Mouse (Mus musculus) limb, embryonic 12.5 days (tissue): Measurements from ENCODE around the gene Iqch. TPM values are rescaled to one million over a fixed set of nuclear protein-coding genes. Genes with fewer than 3 reads are reported as not detected.
"Not testable (repeated sequence)": the region's sequence is repeated elsewhere in the genome, so short reads cannot be mapped to it uniquely, and the experiment has no call there.

Experiments
- ATAC-seq: fragments of 200-750 bp; cut with Nextera tagmentation; 2 replicates; pipeline ENCODE4 v1.8.0; 2017; ENCODE audit warnings: low read depth, moderate TSS enrichment; ENCODE audit not compliant: insufficient number of reproducible peaks, insufficient read depth, low FRiP score, low TSS enrichment
- H3K27ac ChIP-seq: fragments of 300-500 bp; sonication (generic); 2 replicates; pipeline ENCODE4 v1.5.1; 2016; ENCODE audit warnings: mild to moderate bottlenecking, moderate library complexity
- H3K27me3 ChIP-seq: fragments of 300-500 bp; sonication (generic); 2 replicates; pipeline ENCODE4 v1.6.1; 2016; ENCODE audit warnings: mild to moderate bottlenecking, moderate library complexity
- H3K36me3 ChIP-seq: fragments of 300-500 bp; sonication (generic); 2 replicates; pipeline ENCODE4 v1.6.1; 2016; ENCODE audit warnings: mild to moderate bottlenecking, moderate library complexity
- H3K4me1 ChIP-seq: fragments of 300-500 bp; sonication (generic); replicated peaks from 2 replicates; pipeline ENCODE4 v1.6.1; 2016
- H3K4me2 ChIP-seq: fragments of 300-500 bp; sonication (generic); 2 replicates; pipeline ENCODE4 v1.6.1; 2016; ENCODE audit warnings: mild to moderate bottlenecking, moderate library complexity
- H3K4me3 ChIP-seq: fragments of 300-500 bp; sonication (generic); replicated peaks from 2 replicates; pipeline ENCODE4 v1.5.1; 2016; ENCODE audit warnings: mild to moderate bottlenecking
- H3K9ac ChIP-seq: fragments of 300-500 bp; sonication (generic); replicated peaks from 2 replicates; pipeline ENCODE4 v1.6.1; 2016; ENCODE audit warnings: mild to moderate bottlenecking, moderate library complexity
- H3K9me3 ChIP-seq: fragments of 300-500 bp; sonication (generic); 2 replicates; pipeline ENCODE4 v1.6.1; 2016; ENCODE audit warnings: mild to moderate bottlenecking, moderate library complexity
- WGBS: fragments of 180-500 bp; shearing (Covaris S2); methylation state at CpG from one replicate; pipeline ENCODE4 v1.1.7; 2016; 5-methylcytosine and 5-hydroxymethylcytosine counted together
- polyA plus RNA-seq: library from polyadenylated mRNA; unstranded; fragments of >200 nt; fragmentation: Nextera tagmentation; extraction: Ambion mirVana; gene quantifications from 2 replicates; pipeline ENCODE4 v1.2.1, GENCODE M21; 2016

Iqch gene
- polyA plus RNA-seq, 1 experiment from 2014 or later = 0.34 TPM

- H3K4me2 ChIP-seq = no peak overlapping the region
- no peaks in the 10 kb centered on the region for H3K4me1 ChIP-seq
- no peaks in the 10 kb centered on the region for H3K27me3 ChIP-seq
- WGBS = 88% methylated on average over 8 of the region's 8 CpGs
- no peaks in the 10 kb centered on the region for H3K9me3 ChIP-seq
- no peak overlapping the region for H3K4me3 ChIP-seq
- H3K9ac ChIP-seq = no peak overlapping the region
- no peaks in the 10 kb centered on the region for H3K36me3 ChIP-seq
- no peak for ATAC-seq
- no peak overlapping the region for H3K27ac ChIP-seq
Observed at GRCm38 (mm10) chr9:63556933-63557332, 45.4 kb downstream of the Iqch start.

- H3K4me2 ChIP-seq = no peak overlapping the region
- no peaks in the 10 kb centered on the region for H3K9me3 ChIP-seq
- no peak for ATAC-seq
- no peaks in the 10 kb centered on the region for H3K36me3 ChIP-seq
- H3K4me3 ChIP-seq = no peak overlapping the region
- no peak overlapping the region for H3K9ac ChIP-seq
- no peak overlapping the region for H3K27ac ChIP-seq
- WGBS = 67% methylated on average over 1 of the region's 1 CpGs
- no peaks in the 10 kb centered on the region for H3K4me1 ChIP-seq
- H3K27me3 ChIP-seq = no peaks in the 10 kb centered on the region
Observed at GRCm38 (mm10) chr9:63556316-63556715, 46.0 kb downstream of the Iqch start.

GRCm38 (mm10) chr9:63555460-63555990 is 46.8 kb downstream of the Iqch start:
- no peak for ATAC-seq
- H3K27ac ChIP-seq = no peak overlapping the region
- WGBS = 61% methylated on average over 3 of the region's 3 CpGs
- no peak overlapping the region for H3K4me3 ChIP-seq
- H3K36me3 ChIP-seq = no peaks in the 10 kb centered on the region
- no peaks in the 10 kb centered on the region for H3K27me3 ChIP-seq
- H3K4me2 ChIP-seq = no peak overlapping the region
- no peaks in the 10 kb centered on the region for H3K9me3 ChIP-seq
- H3K4me1 ChIP-seq = no peaks in the 10 kb centered on the region
- H3K9ac ChIP-seq = no peak overlapping the region

- H3K4me1 ChIP-seq = no peaks in the 10 kb centered on the region
- H3K4me2 ChIP-seq = no peak overlapping the region
- H3K27ac ChIP-seq = no peak overlapping the region
- H3K9me3 ChIP-seq = no peaks in the 10 kb centered on the region
- no peak for ATAC-seq
- no peaks in the 10 kb centered on the region; the same call in 1 of the 2 replicates for H3K27me3 ChIP-seq
- 81% methylated on average over 3 of the region's 3 CpGs for WGBS
- no peak overlapping the region for H3K9ac ChIP-seq
- H3K36me3 ChIP-seq = no peaks in the 10 kb centered on the region
- H3K4me3 ChIP-seq = no peak overlapping the region
Observed at GRCm38 (mm10) chr9:63553628-63554027, 48.7 kb downstream of the Iqch start.

GRCm38 (mm10) chr9:63550701-63551100 is 51.6 kb downstream of the Iqch start:
- H3K27ac ChIP-seq, H3K36me3 ChIP-seq, H3K27me3 ChIP-seq, H3K4me2 ChIP-seq, H3K4me1 ChIP-seq, H3K4me3 ChIP-seq, ATAC-seq, H3K9ac ChIP-seq, H3K9me3 ChIP-seq: not testable (repeated sequence)
- WGBS = 85% methylated on average over 6 of the region's 6 CpGs

GRCm38 (mm10) chr9:63548966-63549365 is 53.3 kb downstream of the Iqch start:
- no peaks in the 10 kb centered on the region for H3K36me3 ChIP-seq
- no peaks in the 10 kb centered on the region; the same call in 1 of the 2 replicates for H3K9me3 ChIP-seq
- WGBS = 87% methylated on average over 5 of the region's 5 CpGs
- H3K4me3 ChIP-seq = no peak overlapping the region
- no peaks in the 10 kb centered on the region; the same call in 1 of the 2 replicates for H3K27me3 ChIP-seq
- ATAC-seq = no peak
- H3K27ac ChIP-seq = no peak overlapping the region
- H3K9ac ChIP-seq = no peak overlapping the region
- H3K4me1 ChIP-seq = no peaks in the 10 kb centered on the region
- H3K4me2 ChIP-seq = no peak overlapping the region

GRCm38 (mm10) chr9:63541926-63542325 is 60.4 kb downstream of the Iqch start:
- WGBS = 65% methylated on average over 7 of the region's 7 CpGs
- Histone ChIP-seq H3K4me3 (no peak overlapping the region), H3K27me3 (no peaks in the 10 kb centered on the region)

GRCm38 (mm10) chr9:63541301-63541700 is 61.0 kb downstream of the Iqch start:
- Histone ChIP-seq H3K4me2 (no peak overlapping the region), H3K4me1 (no peaks in the 10 kb centered on the region), H3K36me3 (no peaks in the 10 kb centered on the region), H3K4me3 (no peak overlapping the region), H3K27me3 (no peaks in the 10 kb centered on the region), H3K9ac (no peak overlapping the region), H3K9me3 (no peaks in the 10 kb centered on the region), H3K27ac (no peak overlapping the region)
- no peak for ATAC-seq
- WGBS = 83% methylated on average over 7 of the region's 7 CpGs

More at GRCm38 (mm10) chr9:63541926-63542325, 60.4 kb downstream of the Iqch start:
- no peak for ATAC-seq
- Histone ChIP-seq H3K9ac (no peak overlapping the region), H3K4me2 (no peak overlapping the region), H3K27ac (no peak overlapping the region), H3K36me3 (no peaks in the 10 kb centered on the region), H3K4me1 (no peaks in the 10 kb centered on the region), H3K9me3 (no peaks in the 10 kb centered on the region)

GRCm38 (mm10) chr9:63537489-63537888 is 64.8 kb downstream of the Iqch start:
- H3K4me1 ChIP-seq = peaks cover 24% of the 10 kb centered on the region
- no peak overlapping the region for H3K4me3 ChIP-seq
- H3K27me3 ChIP-seq = peaks cover 4% of the 10 kb centered on the region; the same call in 1 of the 2 replicates
- H3K27ac ChIP-seq = no peak overlapping the region
- no peak overlapping the region for H3K4me2 ChIP-seq
- H3K9ac ChIP-seq = no peak overlapping the region
- H3K9me3 ChIP-seq = no peaks in the 10 kb centered on the region
- no peak for ATAC-seq
- no peaks in the 10 kb centered on the region for H3K36me3 ChIP-seq
- WGBS = 83% methylated on average over 4 of the region's 4 CpGs

GRCm38 (mm10) chr9:63535042-63535441 is 67.3 kb downstream of the Iqch start:
- Histone ChIP-seq H3K27me3 (peaks cover 4% of the 10 kb centered on the region; the same call in 1 of the 2 replicates), H3K4me2 (no peak overlapping the region), H3K4me1 (peaks cover 24% of the 10 kb centered on the region), H3K9me3 (no peaks in the 10 kb centered on the region), H3K27ac (no peak overlapping the region), H3K4me3 (no peak overlapping the region), H3K9ac (no peak overlapping the region), H3K36me3 (no peaks in the 10 kb centered on the region)
- no peak for ATAC-seq
- 39% methylated on average over 6 of the region's 6 CpGs for WGBS

- WGBS = 12% methylated on average over 7 of the region's 7 CpGs
- H3K9ac ChIP-seq = no peak overlapping the region
- peaks cover 24% of the 10 kb centered on the region for H3K4me1 ChIP-seq
- H3K27ac ChIP-seq = no peak overlapping the region
- no peak overlapping the region for H3K4me2 ChIP-seq
- H3K9me3 ChIP-seq = no peaks in the 10 kb centered on the region
- ATAC-seq = no peak
- peaks cover 4% of the 10 kb centered on the region; the same call in 1 of the 2 replicates for H3K27me3 ChIP-seq
- no peak overlapping the region for H3K4me3 ChIP-seq
- no peaks in the 10 kb centered on the region for H3K36me3 ChIP-seq
Observed at GRCm38 (mm10) chr9:63534371-63534780, 67.9 kb downstream of the Iqch start.
